Mouse (Mus musculus): ENCODE data around the gene Fgfr2.

GRCm38 (mm10) chr7:130834299-130834698, 2288.9 kb downstream of the Fgfr2 start:
- TF ChIP-seq HCFC1 (IDR thresholded peaks at IDR 0.05; ENCODE audit: borderline replicate concordance, insufficient read depth, low read length), result no peak
- no peak for TF ChIP-seq ZNF384 (IDR thresholded peaks at IDR 0.05; ENCODE audit: low read depth, low read length)
